ENCODE assay signal across 16 mouse cellular contexts in genomic region chr5:8916400-8916799, GRCm38 (mm10). TPM values are rescaled to one million over a fixed set of nuclear protein-coding genes. Genes with fewer than 3 reads are reported as not detected.
A peak's percentile ranks its signal among the peaks of the same experiment; 100 is the strongest.
DNase-seq lines count a peak whose midpoint lies in the region; ATAC-seq lines count a peak whose summit lies in the region.
"Had no signal": no experiment of that assay in that cellular context is flagged by ENCODE, and none has a peak within 500 bp of the region (broad histone marks: within the 10 kb centered on the region; RNA-seq: fewer than 3 reads in every experiment).

No protein-coding gene starts in this region.

- peak; percentile 43 for DNase-seq in MEL-GATA-1-ER (ENCODE audit: extremely low read depth, low read depth)
- DNase-seq in kidney, adult 11 months: no peak
- DNase-seq in cerebellum, adult 11 months: no peak
- DNase-seq in gastrocnemius, adult 18-20 months (ENCODE audit: low spot score): no peak
- DNase-seq: adrenal gland, adult 2 months; adrenal gland, postnatal 10 days; adrenal gland, postnatal 25 days; cerebellum, adult 11-12 months; cerebellum, adult 2 months; cerebellum, adult 9-10 months; cerebellum, postnatal 10 days; cerebellum, postnatal 25 days had no signal

- peak; percentile 9; the same call in 1 of the 2 replicates for ATAC-seq in megakaryocyte progenitor cell, adult 5-6 weeks (replicated peaks; ENCODE audit: poor library complexity)
- ATAC-seq: forebrain, embryonic 14.5 days; forebrain, embryonic 16.5 days had no signal

RNA-seq across cellular contexts. Expression of gene Abcb4, which starts 22.9 kb away (rescaled TPM):
- 9.0 and 13.4 TPM in 2 replicates for total RNA-seq in megakaryocyte progenitor cell, adult 5-6 weeks (2015)
- 17.4 and 34.4 TPM in 2 replicates for total RNA-seq in megakaryocyte progenitor cell, adult 5-6 weeks (2017)
- 10 to 100 TPM; 84.6 to 95.4 TPM for total RNA-seq in gastrocnemius, adult 18-20 months (2021)
- total RNA-seq: ES-E14 had no signal
